Mouse (Mus musculus) liver, embryonic 14.5 days (tissue): Measurements from ENCODE around the gene Prim2. TPM values are rescaled to one million over a fixed set of nuclear protein-coding genes. Genes with fewer than 3 reads are reported as not detected.

Source experiments
- ATAC-seq: fragments of 200-750 bp; cut with Nextera tagmentation; 2 replicates; pipeline ENCODE4 v1.8.0; 2017; ENCODE audit warnings: moderate number of reproducible peaks, mild to moderate bottlenecking, moderate library complexity; ENCODE audit not compliant: insufficient read depth
- DNase-seq, 3 experiments: peaks; one replicate each; pipeline ENCODE4 v3.0.0-alpha.2; 2012 to 2013; ENCODE audit warnings: low read depth in 3 of 3, low spot score in 3 of 3
- H3K27ac ChIP-seq: fragments of 300-500 bp; sonication (generic); 2 replicates; pipeline ENCODE4 v1.5.1; 2014; ENCODE audit warnings: moderate library complexity, mild to moderate bottlenecking, control low read depth, inconsistent platforms
- H3K27me3 ChIP-seq: fragments of 300-500 bp; sonication (generic); 2 replicates; pipeline ENCODE4 v1.6.1; 2014; ENCODE audit warnings: mild to moderate bottlenecking, low read length, moderate library complexity; ENCODE audit not compliant: control insufficient read depth, insufficient read depth
- H3K36me3 ChIP-seq: fragments of 300-500 bp; sonication (generic); replicated peaks from 2 replicates; pipeline ENCODE4 v1.6.1; 2014; ENCODE audit warnings: low read depth; ENCODE audit not compliant: control insufficient read depth, insufficient read depth
- H3K4me1 ChIP-seq, 2 experiments: fragments of 200-500 bp in 1 of 2; fragments of 300-500 bp in 1 of 2; sonication (generic) in 1 of 2; replicated peaks; 2 replicates each; pipeline ENCODE4 v1.6.1; 2012 to 2014; ENCODE audit warnings: antibody characterized with exemption in 1 of 2, inconsistent platforms in 1 of 2, low read length in 1 of 2; ENCODE audit not compliant: control insufficient read depth in 2 of 2, insufficient read depth in 2 of 2
- H3K4me2 ChIP-seq: fragments of 300-500 bp; sonication (generic); 2 replicates; pipeline ENCODE4 v1.6.1; 2014; ENCODE audit warnings: low read depth, mild to moderate bottlenecking, control low read depth, moderate library complexity
- H3K4me3 ChIP-seq, 2 experiments: fragments of 200-500 bp in 1 of 2; fragments of 300-500 bp in 1 of 2; sonication (generic) in 1 of 2; 2 replicates each; pipeline ENCODE4 v1.5.1; 2012 to 2014; ENCODE audit warnings: low read depth in 2 of 2, low read length in 2 of 2, mild to moderate bottlenecking in 2 of 2, control low read depth in 1 of 2, inconsistent platforms in 1 of 2, moderate library complexity in 1 of 2; ENCODE audit not compliant: insufficient read depth in 1 of 2
- H3K9ac ChIP-seq: fragments of 300-500 bp; sonication (generic); replicated peaks from 2 replicates; pipeline ENCODE4 v1.6.1; 2014; ENCODE audit warnings: mild to moderate bottlenecking, control low read depth, moderate library complexity
- H3K9me3 ChIP-seq: fragments of 300-500 bp; sonication (generic); 2 replicates; pipeline ENCODE4 v1.6.1; 2016; ENCODE audit warnings: low read length, mixed read lengths; ENCODE audit not compliant: control insufficient read depth
- CTCF ChIP-seq: IDR thresholded peaks from 2 replicates; pipeline ENCODE4 v1.5.1; 2016; ENCODE audit warnings: antibody characterized with exemption, low read depth, control low read depth
- EP300 ChIP-seq: IDR thresholded peaks from 2 replicates; pipeline ENCODE4 v1.6.1; 2016; ENCODE audit warnings: antibody characterized with exemption, low read depth
- WGBS: fragments of 180-500 bp; shearing (Covaris S2); extraction: QIAGEN DNeasy Blood & Tissue Kit; methylation state at CpG from one replicate; pipeline ENCODE4 v1.1.7; 2014; ENCODE audit not compliant: insufficient replicate concordance; 5-methylcytosine and 5-hydroxymethylcytosine counted together
- polyA plus RNA-seq, 2 experiments: library from polyadenylated mRNA; depleted of rRNA in 1 of 2; stranded (reverse) in 1 of 2; unstranded in 1 of 2; fragments of >200 nt; fragmentation: Nextera tagmentation in 1 of 2; extraction: Ambion mirVana in 1 of 2; gene quantifications; 2 replicates each; pipeline versions ENCODE4 v1.2.1 to v1.2.3; 2012 to 2014

The Prim2 gene
- polyA plus RNA-seq, 2 experiments = 34.1 to 38.1 TPM

DNA sequence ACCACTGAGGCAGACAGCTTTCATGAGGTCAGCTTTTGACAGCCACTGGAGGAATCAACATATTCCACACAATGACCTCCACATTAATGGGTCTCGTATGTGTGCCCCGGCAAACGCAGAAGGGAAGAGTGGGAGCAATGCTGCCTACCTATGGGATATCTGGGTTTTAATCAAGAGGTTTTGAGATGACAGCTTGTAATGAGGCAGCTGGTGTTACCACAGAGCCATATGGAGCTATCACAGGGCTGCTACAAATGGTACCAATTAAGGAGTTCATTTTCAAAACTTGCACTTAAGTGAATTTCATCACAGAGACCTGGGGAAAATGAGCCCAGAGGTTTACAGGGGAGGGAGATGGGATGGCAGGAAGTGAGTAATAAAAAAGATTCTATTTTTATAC, 209.3 kb downstream of the Prim2 start:
- H3K36me3 ChIP-seq = peaks cover 5% of the 10 kb centered on the region; the same call in 1 of the 2 replicates
- 92% methylated on average over 3 of the region's 3 CpGs for WGBS
- H3K27me3 ChIP-seq = no peaks in the 10 kb centered on the region
- H3K4me3 ChIP-seq = no peak overlapping the region
- H3K9me3 ChIP-seq = no peaks in the 10 kb centered on the region
- no peak overlapping the region for H3K4me2 ChIP-seq
- no peak for ATAC-seq
- no peak overlapping the region for H3K27ac ChIP-seq
- TF ChIP-seq CTCF (no peak), EP300 (no peak)
- H3K9ac ChIP-seq = no peak overlapping the region
- DNase-seq = no peak
- H3K4me1 ChIP-seq = no peaks in the 10 kb centered on the region

GRCm38 (mm10) chr1:33458950-33459349, 210.6 kb downstream of the Prim2 start:
- H3K27me3 ChIP-seq = no peaks in the 10 kb centered on the region
- no peak for TF ChIP-seq EP300
- TF ChIP-seq CTCF = no peak
- no peaks in the 10 kb centered on the region for H3K4me1 ChIP-seq
- H3K9me3 ChIP-seq = no peaks in the 10 kb centered on the region
- ATAC-seq = no peak
- H3K4me3 ChIP-seq = no peak overlapping the region
- H3K9ac ChIP-seq = no peak overlapping the region
- H3K27ac ChIP-seq = no peak overlapping the region
- peaks cover 5% of the 10 kb centered on the region; the same call in 1 of the 2 replicates for H3K36me3 ChIP-seq
- H3K4me2 ChIP-seq = no peak overlapping the region
- 86% methylated on average over 3 of the region's 3 CpGs for WGBS
- DNase-seq = no peak

DNA sequence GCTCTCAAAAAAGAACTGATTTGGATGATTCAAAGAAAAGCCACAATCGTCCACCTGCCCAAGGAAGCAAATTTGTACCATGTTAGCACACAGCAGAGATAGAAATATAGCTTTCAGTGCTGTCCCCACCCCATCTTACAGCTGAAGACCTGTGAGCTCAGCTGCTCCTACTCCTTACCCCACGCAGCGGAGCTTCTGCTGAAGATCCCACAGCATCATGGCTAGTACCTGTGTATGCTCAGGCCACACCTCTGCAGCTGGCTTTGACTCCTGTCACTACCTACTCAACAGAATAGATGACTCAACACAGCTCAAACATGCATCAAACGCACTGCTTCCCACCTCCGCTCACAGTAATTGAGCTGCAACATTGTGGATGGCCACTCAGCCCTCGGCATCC, 215.3 kb downstream of the Prim2 start:
- Histone ChIP-seq H3K9me3 (no peaks in the 10 kb centered on the region), H3K27ac (no peak overlapping the region), H3K4me3 (no peak overlapping the region), H3K36me3 (no peaks in the 10 kb centered on the region), H3K27me3 (no peaks in the 10 kb centered on the region), H3K9ac (no peak overlapping the region), H3K4me2 (no peak overlapping the region), H3K4me1 (no peaks in the 10 kb centered on the region)
- no peak for DNase-seq
- TF ChIP-seq CTCF (no peak), EP300 (no peak)
- no peak for ATAC-seq
- 90% methylated on average over 6 of the region's 6 CpGs for WGBS

- DNase-seq (no peak), ATAC-seq (no peak)
- Histone ChIP-seq H3K27ac (no peak overlapping the region), H3K27me3 (no peaks in the 10 kb centered on the region), H3K9me3 (no peaks in the 10 kb centered on the region), H3K4me3 (no peak overlapping the region), H3K4me1 (no peaks in the 10 kb centered on the region), H3K36me3 (no peaks in the 10 kb centered on the region), H3K9ac (no peak overlapping the region), H3K4me2 (no peak overlapping the region)
- TF ChIP-seq EP300 (no peak), CTCF (no peak)
- 72% methylated on average over 9 of the region's 9 CpGs for WGBS
These were observed 216.3 kb downstream of the Prim2 start for GRCm38 (mm10) chr1:33453299-33453698.

DNA sequence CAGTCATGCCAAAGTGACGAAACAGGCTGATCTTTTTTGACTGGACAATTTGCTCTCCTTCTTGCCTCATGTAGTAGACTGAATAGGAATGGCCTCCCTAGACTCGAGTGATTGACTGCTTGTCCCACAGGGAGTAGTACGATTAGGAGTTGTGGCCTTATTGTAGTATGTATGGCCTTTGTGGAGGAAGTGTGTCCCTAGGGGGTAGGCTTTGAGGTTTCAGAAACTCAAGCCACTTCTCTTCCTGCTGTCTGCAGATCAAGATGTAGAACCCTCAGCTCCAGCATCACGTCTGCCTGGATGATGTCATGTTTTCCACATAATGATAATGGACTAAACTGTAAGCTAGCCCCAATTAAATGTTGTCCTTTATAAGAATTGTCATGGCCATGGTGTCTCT, 222.4 kb downstream of the Prim2 start:
- no peak for ATAC-seq

More for the DNA sequence above, 222.4 kb downstream of the Prim2 start:
- DNase-seq = no peak
- no peak overlapping the region for H3K27ac ChIP-seq
- 28% methylated on average over 4 of the region's 4 CpGs for WGBS
- no peak overlapping the region for H3K4me3 ChIP-seq
- no peak overlapping the region for H3K4me2 ChIP-seq
- no peaks in the 10 kb centered on the region for H3K36me3 ChIP-seq
- H3K4me1 ChIP-seq = no peaks in the 10 kb centered on the region
- no peaks in the 10 kb centered on the region for H3K9me3 ChIP-seq
- no peak overlapping the region for H3K9ac ChIP-seq
- TF ChIP-seq EP300 (no peak), CTCF (no peak)
- no peaks in the 10 kb centered on the region for H3K27me3 ChIP-seq
